Mouse (Mus musculus) kidney, postnatal 36 days (tissue): ENCODE measurements around the gene Ak2.

Experiments used
- DNase-seq, 2 experiments: peaks; one replicate each; pipeline ENCODE4 v3.0.0; 2021 to 2022; ENCODE audit warnings: mixed read lengths in 2 of 2

Ak2 gene

DNA sequence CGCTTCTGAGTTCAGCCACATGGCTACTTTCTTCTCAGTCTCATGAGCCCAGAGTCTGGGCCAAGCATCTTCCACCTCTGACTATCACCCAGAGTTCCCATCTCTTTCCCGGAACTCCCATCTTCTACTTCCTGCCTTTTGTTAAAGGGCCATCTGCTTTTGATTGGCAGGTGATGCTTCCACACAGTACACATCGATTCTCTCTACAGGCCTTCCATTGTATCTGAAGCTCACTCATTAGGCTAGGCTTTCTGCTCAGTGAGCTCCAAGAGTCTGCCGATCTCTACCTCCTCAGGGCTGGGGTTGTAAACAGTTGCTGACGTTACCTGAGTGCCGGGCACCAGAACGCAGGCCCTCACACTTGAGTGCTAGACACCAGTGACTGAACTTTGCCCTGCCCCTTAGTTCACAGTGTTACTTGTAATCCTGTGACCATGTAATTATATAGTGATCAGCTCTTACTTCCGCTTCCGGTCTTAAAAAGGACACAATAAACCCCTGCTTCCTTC, at the start of gene Ak2:
Ak2 (plus strand) TSS at position 459 of the 509 bp plus-strand sequence.
- DNase-seq: no peak

DNA sequence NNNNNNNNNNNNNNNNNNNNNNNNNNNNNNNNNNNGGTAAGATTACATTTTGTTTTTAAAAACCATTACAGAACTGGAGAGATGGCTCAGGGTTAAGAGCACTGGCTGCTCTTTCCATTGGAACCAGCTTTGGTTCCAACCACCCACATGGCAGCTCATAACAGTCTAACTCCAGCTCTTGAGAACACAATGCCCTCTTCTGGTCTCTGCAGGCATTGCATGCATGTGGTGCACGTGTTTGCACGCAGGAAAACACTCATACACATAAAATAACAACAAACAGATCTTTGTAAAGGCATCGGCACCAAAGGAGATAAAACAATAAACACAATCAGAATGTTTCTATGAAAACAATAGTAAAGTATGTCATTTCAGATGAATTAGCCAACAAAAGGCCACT, 49.4 kb upstream of the Ak2 start:
- no peak for DNase-seq

GRCm38 (mm10) chr4:128946736-128947135, 45.0 kb upstream of the Ak2 start:
- DNase-seq: no peak

DNA sequence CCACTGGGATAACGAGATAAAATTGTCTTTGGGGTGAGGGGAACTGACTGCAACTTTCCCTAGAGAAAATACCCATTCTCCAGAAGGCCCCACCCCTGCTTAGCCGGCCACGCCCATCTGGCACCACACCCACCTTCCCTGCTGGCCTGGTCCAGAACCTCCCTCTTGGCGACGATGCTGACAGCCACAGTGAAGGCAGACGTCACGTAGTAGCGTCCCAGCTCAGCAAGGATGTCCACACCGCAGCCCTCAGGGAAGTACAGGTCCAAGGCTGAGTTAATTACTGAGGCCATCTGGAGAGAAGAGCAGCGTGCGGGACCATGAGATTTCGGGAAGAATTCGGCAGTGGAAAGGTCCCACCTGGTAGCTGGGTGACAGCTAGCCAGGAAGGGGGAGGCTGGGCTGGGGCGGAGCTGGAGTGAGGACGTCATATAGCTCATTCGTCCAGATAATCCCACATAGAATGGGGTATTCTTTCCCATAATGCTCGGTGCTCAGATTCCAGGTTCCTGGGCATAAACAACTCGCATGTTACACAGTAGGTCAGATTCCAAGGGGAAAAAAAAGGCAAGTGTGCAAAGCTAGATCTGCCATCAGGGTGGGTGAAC, 44.3 kb upstream of the Ak2 start:
- DNase-seq: peak in 1 of 2 experiments; percentile 37

- peak; percentile 27 to 80 for DNase-seq
Observed at GRCm38 (mm10) chr4:128948137-128948674, 43.6 kb upstream of the Ak2 start.

- peak in 1 of 2 experiments; percentile 72 for DNase-seq
Observed at GRCm38 (mm10) chr4:128949470-128950005, 42.2 kb upstream of the Ak2 start.

- DNase-seq: peak; percentile 61 to 72
Observed at GRCm38 (mm10) chr4:128950461-128950860, 41.3 kb upstream of the Ak2 start.

DNA sequence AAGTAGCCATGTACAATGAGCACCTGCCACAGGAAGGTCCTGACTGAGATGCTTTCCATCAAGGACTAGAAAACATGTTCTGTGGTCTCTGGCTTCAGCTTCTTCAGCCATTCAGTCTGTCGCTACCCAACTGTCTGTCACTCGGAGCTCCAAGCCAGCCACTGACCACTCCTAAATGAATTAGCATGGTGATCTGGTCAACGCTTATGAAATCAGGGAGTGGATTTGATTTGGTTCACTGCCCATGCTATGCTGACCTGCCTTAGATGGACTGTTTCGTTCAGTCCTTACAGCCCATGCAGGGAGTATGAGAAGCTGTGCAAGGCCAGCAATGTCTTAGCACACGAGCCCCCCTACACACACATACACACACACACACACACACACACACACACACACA, 37.9 kb upstream of the Ak2 start:
- peak in 1 of 2 experiments; percentile 21 for DNase-seq

DNA sequence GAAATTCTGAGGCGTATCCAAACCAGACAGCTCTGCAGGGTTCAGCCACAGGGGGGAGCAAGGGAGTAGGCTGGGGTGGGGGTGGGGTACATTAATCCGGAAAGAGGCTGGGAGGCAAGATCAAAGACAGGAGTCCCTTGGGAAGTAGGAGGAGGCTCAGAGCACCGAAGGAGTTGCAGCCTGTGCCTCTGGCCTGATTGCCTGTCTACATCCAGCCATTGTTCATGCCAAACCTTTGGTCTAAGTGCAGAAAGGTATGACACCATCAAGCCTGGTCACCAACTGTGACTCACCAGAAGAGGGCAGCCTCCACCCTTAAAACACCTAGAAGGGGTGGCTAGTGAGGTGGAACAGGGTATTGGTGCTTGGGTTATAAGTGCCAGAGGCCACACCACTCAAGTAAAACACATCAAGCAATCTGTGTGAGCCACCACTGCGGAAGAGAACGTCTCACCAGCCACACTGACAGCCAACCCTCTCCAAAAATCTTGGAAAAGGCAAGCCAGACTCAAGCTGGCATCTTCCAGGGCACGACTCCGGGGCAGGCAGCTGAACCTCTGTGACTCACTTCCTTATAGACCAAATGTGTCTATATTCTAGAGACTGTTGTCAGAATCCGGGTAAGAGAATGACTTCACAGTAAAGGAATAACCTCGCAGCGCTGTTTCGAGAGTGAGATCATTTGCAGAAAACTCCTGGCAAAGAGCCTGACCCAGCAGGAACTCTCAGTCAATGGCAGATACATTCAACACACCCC, 34.4 kb upstream of the Ak2 start:
- peak; percentile 61 to 71 for DNase-seq

DNA sequence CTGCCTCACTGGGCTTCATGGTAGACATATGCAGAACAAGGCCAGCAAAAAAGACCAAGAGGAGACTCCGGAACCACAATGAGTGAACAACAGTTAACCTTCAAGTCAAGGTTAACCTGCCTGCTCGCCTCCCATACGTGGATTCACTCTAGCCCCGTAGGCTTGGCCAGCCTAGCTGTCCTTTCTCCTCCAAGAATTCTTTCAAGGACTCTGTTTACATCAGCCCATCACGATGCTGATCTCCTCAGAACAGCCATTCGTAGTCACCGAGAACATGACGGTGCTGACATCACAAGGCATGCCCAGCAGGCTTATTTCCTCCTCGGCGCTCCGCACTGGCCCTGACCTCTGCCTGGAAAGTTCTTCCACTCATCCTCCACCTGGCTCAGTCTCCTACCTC, 33.6 kb upstream of the Ak2 start:
- DNase-seq: no peak

- no peak for DNase-seq
Observed at GRCm38 (mm10) chr4:128958849-128959248, 32.9 kb upstream of the Ak2 start.

- DNase-seq: no peak
Observed at GRCm38 (mm10) chr4:128959676-128960075, 32.1 kb upstream of the Ak2 start.

- no peak for DNase-seq
Observed at GRCm38 (mm10) chr4:128961301-128962028, 30.3 kb upstream of the Ak2 start.

DNA sequence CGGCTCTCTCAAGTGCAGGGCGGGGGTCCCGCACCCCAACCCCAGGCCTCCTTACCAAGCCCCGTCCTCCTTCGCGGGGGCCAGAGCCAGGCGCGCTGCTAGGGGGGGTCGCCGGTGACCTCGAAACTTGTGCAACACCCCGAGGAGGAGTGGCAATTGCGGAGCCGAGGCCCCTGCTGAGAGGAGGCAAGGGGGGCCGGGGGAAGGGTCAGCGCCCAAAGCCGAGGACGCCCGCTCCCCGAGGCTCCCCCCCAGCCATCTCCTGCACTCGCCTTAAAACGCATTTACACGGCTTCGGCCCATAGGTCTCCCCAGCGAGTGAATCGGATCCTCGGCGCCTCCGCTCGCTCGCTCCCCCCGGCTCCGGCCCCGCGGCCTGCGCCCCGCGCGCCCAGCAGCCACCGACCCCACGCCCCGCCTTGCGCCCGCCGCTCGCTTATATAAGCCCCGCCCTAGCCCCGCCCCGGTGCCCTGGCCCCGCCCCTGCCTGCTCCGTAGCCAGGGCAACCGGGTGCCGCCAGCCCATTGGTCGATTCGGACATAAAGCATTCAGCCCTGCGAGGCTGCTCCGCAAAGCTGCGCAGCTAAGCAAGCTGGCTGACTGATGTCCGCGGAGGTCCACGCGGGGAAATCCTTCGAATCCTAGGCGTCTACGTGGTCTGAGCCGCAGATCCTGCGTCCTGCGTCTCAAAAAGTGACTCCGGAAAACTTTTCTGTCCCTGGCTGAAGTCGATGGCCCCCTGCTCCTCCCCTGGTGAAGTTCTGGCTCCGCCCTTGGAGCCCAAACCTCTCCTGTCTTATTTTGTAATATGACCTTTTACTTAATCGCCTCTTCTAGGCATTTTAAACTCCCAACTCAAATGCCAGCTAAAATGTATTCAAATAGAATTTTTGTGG, 29.5 kb upstream of the Ak2 start, which contains the start of gene Azin2:
Azin2 (minus strand) TSS at position 414 of the 897 bp plus-strand sequence.
- peak; percentile 92 to 95 for DNase-seq

DNA sequence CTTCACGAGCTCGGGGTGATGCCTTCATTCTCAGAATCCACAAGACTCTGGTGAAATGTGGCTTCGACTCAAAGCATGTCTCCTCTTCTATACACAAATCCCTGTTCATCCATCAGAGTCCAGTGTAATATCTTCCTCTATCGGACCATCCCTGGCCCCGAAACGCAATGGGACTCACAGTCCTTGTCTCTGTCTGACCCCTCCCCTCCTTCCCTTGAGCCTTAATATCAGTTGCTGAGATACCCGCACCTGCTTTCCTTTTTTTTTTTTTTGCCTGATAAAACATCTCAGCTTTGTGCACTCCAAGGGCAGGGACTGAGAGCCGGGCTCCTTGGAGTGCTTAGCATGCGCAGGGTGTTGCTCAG, 28.9 kb upstream of the Ak2 start:
- DNase-seq: no peak

DNA sequence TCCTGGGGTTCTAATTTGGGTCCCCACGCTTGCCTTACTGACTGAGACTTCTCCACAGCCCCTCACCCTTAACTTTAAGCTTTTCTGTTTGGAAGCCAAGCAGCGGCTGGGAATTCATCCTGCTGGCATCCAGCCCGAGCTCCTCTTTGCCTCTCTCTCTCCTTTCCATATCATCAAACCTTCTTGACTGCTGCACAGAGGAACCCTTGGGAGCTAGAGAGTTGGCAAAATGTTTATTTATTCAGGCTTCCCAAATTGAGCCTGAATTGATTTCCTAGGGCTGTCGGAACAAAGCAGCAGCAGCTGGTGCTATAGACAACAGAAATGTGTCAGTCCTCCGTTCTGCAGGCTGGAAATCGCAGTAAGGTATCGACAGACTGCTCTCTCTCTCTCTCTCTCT, 25.0 kb upstream of the Ak2 start:
- no peak for DNase-seq

DNA sequence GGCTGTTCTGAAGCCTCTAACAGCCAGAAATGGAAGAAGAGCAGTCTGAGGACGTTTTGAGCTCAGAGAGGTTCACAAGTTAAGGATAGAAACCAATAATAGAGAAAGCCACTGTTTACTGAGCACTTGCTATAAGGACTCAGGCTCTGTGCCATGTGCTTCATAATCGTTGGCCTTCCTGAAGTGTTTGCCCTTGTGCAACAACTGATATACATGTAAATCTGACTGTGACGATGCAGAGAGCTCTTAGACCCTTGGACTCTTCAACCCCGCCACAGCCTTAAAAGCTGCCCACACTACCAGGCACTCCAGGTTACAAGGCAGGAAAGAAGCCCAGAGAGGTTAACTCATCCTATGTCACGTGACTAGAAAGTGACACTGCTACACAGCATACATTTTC, 22.7 kb upstream of the Ak2 start:
- DNase-seq: no peak

DNA sequence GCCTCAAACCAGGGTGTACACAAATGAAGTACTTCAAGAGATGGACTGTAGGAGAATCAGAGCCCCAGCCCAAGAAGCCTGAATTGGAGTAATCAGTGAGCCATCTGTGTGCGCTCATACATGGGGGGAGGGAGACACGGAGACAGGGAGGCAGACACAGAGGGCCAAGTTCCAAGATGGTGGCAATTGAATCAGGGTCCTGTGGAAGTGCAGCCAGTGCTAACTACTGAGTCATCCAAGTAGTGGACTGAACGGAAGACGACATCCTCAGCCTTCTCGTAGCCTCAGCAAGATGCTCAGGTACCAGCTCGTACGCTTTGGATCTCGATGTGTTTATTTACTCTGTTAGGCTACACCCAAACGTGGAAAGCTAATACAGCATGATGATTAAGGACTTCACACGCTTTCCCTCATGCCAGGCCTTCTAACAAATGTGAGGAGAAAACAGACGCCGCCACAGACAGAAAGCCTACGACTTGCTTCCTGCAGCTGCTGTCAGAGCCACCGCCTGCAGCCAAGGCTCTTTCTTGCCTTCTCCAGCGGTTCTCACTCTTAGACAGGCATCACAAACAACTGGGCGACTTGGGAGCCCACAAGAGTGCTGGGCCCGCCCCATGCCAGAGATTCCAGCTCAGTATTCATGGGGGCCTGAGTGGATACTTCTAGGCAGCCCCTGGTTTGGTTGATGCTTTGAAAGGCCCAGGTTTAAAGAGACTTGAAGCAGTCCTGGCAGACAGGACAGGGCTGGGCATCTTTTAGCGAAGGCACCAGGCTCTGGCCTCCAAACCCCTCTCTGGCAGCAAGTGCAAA, 21.9 kb upstream of the Ak2 start:
- DNase-seq: no peak

GRCm38 (mm10) chr4:128970417-128970807, 21.3 kb upstream of the Ak2 start:
- no peak for DNase-seq

DNA sequence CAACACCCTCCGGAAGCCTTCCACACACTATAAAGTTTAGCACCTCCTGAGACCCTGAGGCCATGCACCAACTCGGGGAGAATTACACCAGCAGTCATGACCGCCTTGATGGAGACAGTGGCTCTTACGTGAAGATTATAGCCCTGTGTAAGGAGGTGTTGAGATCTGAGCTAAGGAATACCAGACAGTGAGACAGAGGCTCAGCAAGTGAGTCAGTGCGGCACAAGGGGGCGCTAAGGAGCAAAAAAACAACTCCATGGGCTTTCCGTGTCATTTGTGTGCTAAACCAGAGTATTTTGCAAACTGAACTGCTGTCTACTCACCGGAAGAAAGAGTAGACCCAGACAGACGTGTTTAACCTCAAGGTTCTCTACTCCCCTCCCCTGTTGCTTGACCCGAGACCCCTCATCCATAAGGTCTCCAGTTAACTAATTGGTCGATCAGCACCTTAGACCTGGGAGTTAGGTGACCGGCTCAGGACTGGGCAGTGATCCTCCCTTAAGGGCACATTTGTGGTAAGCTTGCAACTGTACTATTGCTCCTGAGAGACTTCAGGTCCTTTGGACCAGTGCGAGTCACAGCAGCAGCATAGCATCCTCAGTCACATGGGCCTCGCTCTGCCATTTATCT, 20.6 kb upstream of the Ak2 start:
- peak; percentile 78 to 95 for DNase-seq

DNA sequence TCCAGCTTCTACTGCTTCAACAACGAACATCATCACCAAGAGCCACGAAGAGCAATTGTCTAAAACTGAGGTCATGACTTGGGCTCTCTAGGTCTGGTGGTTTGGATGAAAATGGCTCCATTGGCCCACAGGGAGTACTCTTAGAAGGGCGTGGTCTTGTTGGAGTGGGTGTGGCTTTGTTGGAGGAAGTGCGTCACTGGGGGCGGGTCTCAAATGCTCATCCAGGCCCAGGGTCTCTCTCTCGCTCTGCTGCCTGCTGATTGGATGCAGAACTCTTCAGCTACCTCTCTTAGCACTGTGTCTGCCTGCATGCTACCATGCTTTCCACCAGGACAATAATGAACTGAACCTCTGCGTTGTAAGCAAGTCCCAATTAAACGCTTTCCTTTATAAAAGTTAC, 17.1 kb upstream of the Ak2 start:
- DNase-seq: no peak
